ENCODE assay signal across 17 mouse cellular contexts in genomic region chr12:80930141-80930540, GRCm38 (mm10). TPM values are rescaled to one million over a fixed set of nuclear protein-coding genes. Genes with fewer than 3 reads are reported as not detected.
DNase-seq lines count a peak whose midpoint lies in the region; ATAC-seq lines count a peak whose summit lies in the region.
"Had no signal": no experiment of that assay in that cellular context is flagged by ENCODE, and none has a peak within 500 bp of the region (broad histone marks: within the 10 kb centered on the region; RNA-seq: fewer than 3 reads in every experiment).

No protein-coding gene starts in this region.

- no peak overlapping the region for H3K4me3 ChIP-seq in liver, embryonic 11.5 days (ENCODE audit: low read depth, low read length)
- H3K4me3 ChIP-seq in stomach, embryonic 15.5 days (replicated peaks), result no peak overlapping the region
- H3K4me3 ChIP-seq: erythroblast, embryonic 14.5 days; hindbrain, embryonic 13.5 days; limb, embryonic 10.5 days; midbrain, embryonic 10.5 days; myocyte had no signal

- H3K4me2 ChIP-seq in liver, embryonic 11.5 days, result no peak overlapping the region
- no peak overlapping the region for H3K4me2 ChIP-seq in stomach, embryonic 15.5 days
- H3K4me2 ChIP-seq: hindbrain, embryonic 13.5 days had no signal

- H3K9ac ChIP-seq in liver, embryonic 11.5 days (ENCODE audit: low read depth, low read length), result no peak overlapping the region
- no peak overlapping the region for H3K9ac ChIP-seq in stomach, embryonic 15.5 days
- H3K9ac ChIP-seq: hindbrain, embryonic 13.5 days had no signal

- DNase-seq in kidney, adult 9 months, result peak; percentile 68
- no peak for DNase-seq in liver, embryonic 11.5 days (ENCODE audit: low spot score)
- DNase-seq in spleen, postnatal 36 days (ENCODE audit: low spot score in 2 of 2), result no peak
- DNase-seq in Muller cell, postnatal 12 days (ENCODE audit: inconsistent ontology term), result no peak
- DNase-seq in layer of hippocampus, adult 11-12 months (ENCODE audit: low spot score), result no peak
- DNase-seq: cerebellum, adult 2 months; heart, adult 18-20 months; thymus, postnatal 4 days had no signal

- no peaks in the 10 kb centered on the region for H3K36me3 ChIP-seq in liver, embryonic 11.5 days (ENCODE audit: control insufficient read depth, insufficient read depth, low read length)
- no peaks in the 10 kb centered on the region for H3K36me3 ChIP-seq in stomach, embryonic 15.5 days
- H3K36me3 ChIP-seq: G1E; hindbrain, embryonic 13.5 days; limb, embryonic 10.5 days; midbrain, embryonic 10.5 days had no signal

- no peaks in the 10 kb centered on the region for H3K27me3 ChIP-seq in liver, embryonic 11.5 days (replicated peaks; ENCODE audit: control insufficient read depth, insufficient read depth, low read length)
- H3K27me3 ChIP-seq in stomach, embryonic 15.5 days (replicated peaks), result no peaks in the 10 kb centered on the region
- H3K27me3 ChIP-seq: hindbrain, embryonic 13.5 days had no signal

- ATAC-seq in erythroid progenitor cell, adult 5-6 weeks (replicated peaks; ENCODE audit: low FRiP score, poor library complexity, severe bottlenecking), result peak; percentile 94
- ATAC-seq in liver, embryonic 11.5 days (replicated peaks; ENCODE audit: low FRiP score), result peak; percentile 76
- peak; percentile 82; the same call in 1 of the 2 replicates for ATAC-seq in stomach, embryonic 15.5 days (ENCODE audit: insufficient read depth, low FRiP score, low read depth)

- no peaks in the 10 kb centered on the region for H3K9me3 ChIP-seq in liver, embryonic 11.5 days (ENCODE audit: control insufficient read depth, low read length)
- no peaks in the 10 kb centered on the region for H3K9me3 ChIP-seq in stomach, embryonic 15.5 days
- H3K9me3 ChIP-seq: G1E; hindbrain, embryonic 13.5 days; limb, embryonic 10.5 days; midbrain, embryonic 10.5 days had no signal

- peaks cover 6% of the 10 kb centered on the region; the same call in 1 of the 2 replicates for H3K4me1 ChIP-seq in liver, embryonic 11.5 days (replicated peaks; ENCODE audit: control insufficient read depth, insufficient read depth, low read length)
- no peaks in the 10 kb centered on the region for H3K4me1 ChIP-seq in stomach, embryonic 15.5 days
- H3K4me1 ChIP-seq: hindbrain, embryonic 13.5 days; limb, embryonic 10.5 days had no signal

- no peak overlapping the region for H3K27ac ChIP-seq in liver, embryonic 11.5 days (ENCODE audit: low read depth, low read length)
- no peak overlapping the region for H3K27ac ChIP-seq in stomach, embryonic 15.5 days
- H3K27ac ChIP-seq: hindbrain, embryonic 13.5 days; limb, embryonic 10.5 days; midbrain, embryonic 10.5 days had no signal

- 65% methylated on average over 7 of the region's 7 CpGs for WGBS in liver, embryonic 11.5 days
- 74% methylated on average over 7 of the region's 7 CpGs for WGBS in stomach, embryonic 15.5 days

RNA-seq across cellular contexts. Expression of gene Srsf5, which starts 15.2 kb away (rescaled TPM):
- 223 and 278 TPM in 2 replicates for total RNA-seq in erythroid progenitor cell, adult 5-6 weeks (2015; ENCODE audit: low replicate concordance)
- total RNA-seq in erythroid progenitor cell, adult 5-6 weeks (2017; ENCODE audit: low replicate concordance), result 504 and 624 TPM in 2 replicates
- polyA plus RNA-seq in liver, embryonic 11.5 days (2014; fragmentation: Nextera tagmentation; extraction: Ambion mirVana), result 423 and 425 TPM in 2 replicates
- polyA plus RNA-seq in stomach, embryonic 15.5 days (2015; fragmentation: Nextera tagmentation; extraction: Ambion mirVana), result 586 and 630 TPM in 2 replicates

RNA-seq across cellular contexts. Expression of gene Slc10a1, which starts 38.4 kb away (rescaled TPM):
- total RNA-seq in erythroid progenitor cell, adult 5-6 weeks (2015; ENCODE audit: low replicate concordance), result not detected in 2 replicates
- 0.64 TPM in 1 of 2 replicates, not detected in the other for total RNA-seq in erythroid progenitor cell, adult 5-6 weeks (2017; ENCODE audit: low replicate concordance)
- polyA plus RNA-seq in liver, embryonic 11.5 days (2014; fragmentation: Nextera tagmentation; extraction: Ambion mirVana), result 0.47 and 0.95 TPM in 2 replicates
- polyA plus RNA-seq in stomach, embryonic 15.5 days (2015; fragmentation: Nextera tagmentation; extraction: Ambion mirVana), result 0.83 and 1.3 TPM in 2 replicates
- total RNA-seq: heart, adult 18-20 months had no signal
- polyA plus RNA-seq: cerebellum, adult 2 months; erythroblast, embryonic 14.5 days; G1E; large intestine, adult 2 months had no signal
